Mouse (Mus musculus) MEL (cell line): ENCODE data around the gene Zmiz1. TPM values are rescaled to one million over a fixed set of nuclear protein-coding genes. Genes with fewer than 3 reads are reported as not detected.

Source experiments
- DNase-seq: peaks from one replicate; pipeline ENCODE4 v3.0.0; 2011; ENCODE audit warnings: low read depth, low spot score
- H3K27ac ChIP-seq: 2 replicates; pipeline ENCODE4 v1.5.1; 2012; ENCODE audit warnings: low read depth, mild to moderate bottlenecking, control low read depth, low read length, moderate library complexity; ENCODE audit not compliant: control insufficient read depth
- H3K27me3 ChIP-seq, 2 experiments: fragments of 150-350 bp in 1 of 2; sonication (generic) in 1 of 2; 2 replicates each; pipeline ENCODE4 v1.6.1; 2012; ENCODE audit warnings: low read length in 2 of 2, mild to moderate bottlenecking in 2 of 2, improper control_type of control experiment in 1 of 2, moderate library complexity in 1 of 2; ENCODE audit not compliant: insufficient read depth in 2 of 2, control insufficient read depth in 1 of 2
- H3K36me3 ChIP-seq, 2 experiments: 2 replicates each; pipeline ENCODE4 v1.6.1; 2012 to 2014; ENCODE audit warnings: low read length in 2 of 2, improper control_type of control experiment in 1 of 2, inconsistent platforms in 1 of 2, mild to moderate bottlenecking in 1 of 2; ENCODE audit not compliant: insufficient read depth in 2 of 2, control insufficient read depth in 1 of 2
- H3K4me1 ChIP-seq, 2 experiments: fragments of 150-350 bp in 1 of 2; sonication (generic) in 1 of 2; 2 replicates each; pipeline ENCODE4 v1.6.1; 2012; ENCODE audit warnings: low read length in 2 of 2, improper control_type of control experiment in 1 of 2, mild to moderate bottlenecking in 1 of 2; ENCODE audit not compliant: insufficient read depth in 2 of 2, control insufficient read depth in 1 of 2
- H3K4me3 ChIP-seq, 2 experiments: fragments of 150-350 bp in 1 of 2; sonication (generic) in 1 of 2; 2 replicates each; pipeline ENCODE4 v1.5.1; 2012; ENCODE audit warnings: low read depth in 2 of 2, low read length in 2 of 2, mild to moderate bottlenecking in 2 of 2, moderate library complexity in 2 of 2, control low read depth in 1 of 2, improper control_type of control experiment in 1 of 2; ENCODE audit not compliant: control insufficient read depth in 1 of 2, insufficient read depth in 1 of 2
- H3K79me2 ChIP-seq: 2 replicates; pipeline ENCODE4 v1.6.1; 2012; ENCODE audit warnings: mild to moderate bottlenecking, low read length, moderate library complexity; ENCODE audit not compliant: control insufficient read depth, poor library complexity, insufficient read depth
- H3K9ac ChIP-seq: 2 replicates; pipeline ENCODE4 v1.6.1; 2012; ENCODE audit warnings: low read depth, mild to moderate bottlenecking, control low read depth, low read length, moderate library complexity; ENCODE audit not compliant: control insufficient read depth, poor library complexity, severe bottlenecking
- H3K9me3 ChIP-seq: fragments of 150-350 bp; sonication (generic); replicated peaks from 2 replicates; pipeline ENCODE4 v1.6.1; 2012; ENCODE audit warnings: mild to moderate bottlenecking, low read length, improper control_type of control experiment, moderate library complexity; ENCODE audit not compliant: insufficient read depth
- CHD1 ChIP-seq: IDR thresholded peaks from 2 replicates; pipeline ENCODE4 v1.6.1; 2012; ENCODE audit warnings: low read depth, mild to moderate bottlenecking, inconsistent platforms, low read length, improper control_type of control experiment
- CHD2 ChIP-seq: IDR thresholded peaks from 2 replicates; pipeline ENCODE4 v1.6.1; 2011; ENCODE audit warnings: low read length, improper control_type of control experiment
- E2F4 ChIP-seq: IDR thresholded peaks from 2 replicates; pipeline ENCODE4 v1.6.1; 2011; ENCODE audit warnings: low read depth, low read length, improper control_type of control experiment, borderline replicate concordance
- EP300 ChIP-seq, 2 experiments: IDR thresholded peaks; 2 replicates each; pipeline ENCODE4 v1.6.1; 2011; ENCODE audit warnings: improper control_type of control experiment in 2 of 2, low read length in 2 of 2, low read depth in 1 of 2, mild to moderate bottlenecking in 1 of 2
- ETS1 ChIP-seq: IDR thresholded peaks from 2 replicates; pipeline ENCODE4 v1.6.1; 2012; ENCODE audit warnings: low read depth, mild to moderate bottlenecking, inconsistent platforms, low read length, improper control_type of control experiment, moderate library complexity
- GABPA ChIP-seq: IDR thresholded peaks from 2 replicates; pipeline ENCODE4 v1.6.1; 2012; ENCODE audit warnings: low read depth, mild to moderate bottlenecking, inconsistent platforms, low read length, improper control_type of control experiment, moderate library complexity
- GATA1 ChIP-seq: IDR thresholded peaks from 2 replicates; pipeline ENCODE4 v1.6.1; 2011; ENCODE audit warnings: low read depth, low read length, improper control_type of control experiment
- HCFC1 ChIP-seq: IDR thresholded peaks from 2 replicates; pipeline ENCODE4 v1.6.1; 2012; ENCODE audit warnings: low read depth, mild to moderate bottlenecking, inconsistent platforms, low read length, improper control_type of control experiment, moderate library complexity
- KAT2A ChIP-seq: conservative IDR thresholded peaks from 2 replicates; pipeline ENCODE4 v1.6.1; 2012; ENCODE audit warnings: low read depth, low read length, improper control_type of control experiment, inconsistent platforms
- MAX ChIP-seq: IDR thresholded peaks from 2 replicates; pipeline ENCODE4 v1.6.1; 2011; ENCODE audit warnings: low read length, improper control_type of control experiment
- MEF2A ChIP-seq: IDR thresholded peaks from 2 replicates; pipeline ENCODE4 v1.6.1; 2014; ENCODE audit warnings: low read depth, mild to moderate bottlenecking, inconsistent platforms, low read length, improper control_type of control experiment; ENCODE audit not compliant: poor library complexity, insufficient replicate concordance, severe bottlenecking; ENCODE audit errors: extremely low read depth
- NELFE ChIP-seq: IDR thresholded peaks from 2 replicates; pipeline ENCODE4 v1.6.1; 2011; ENCODE audit warnings: low read depth, low read length, improper control_type of control experiment
- NRF1 ChIP-seq: IDR thresholded peaks from 2 replicates; pipeline ENCODE4 v1.6.1; 2014; ENCODE audit warnings: low read depth, mild to moderate bottlenecking, inconsistent platforms, low read length, improper control_type of control experiment, moderate library complexity; ENCODE audit not compliant: poor library complexity, insufficient read depth, severe bottlenecking
- POLR2A ChIP-seq, 2 experiments: IDR thresholded peaks; 2 replicates each; pipeline ENCODE4 v1.6.1; 2011 to 2012; ENCODE audit warnings: low read length in 2 of 2, mild to moderate bottlenecking in 2 of 2, control low read depth in 1 of 2, improper control_type of control experiment in 1 of 2, low read depth in 1 of 2, moderate library complexity in 1 of 2; ENCODE audit not compliant: control insufficient read depth in 1 of 2, insufficient read depth in 1 of 2, poor library complexity in 1 of 2
- POLR2AphosphoS2 ChIP-seq: IDR thresholded peaks from 2 replicates; pipeline ENCODE4 v1.6.1; 2011; ENCODE audit warnings: low read length, improper control_type of control experiment
- POLR2AphosphoS5 ChIP-seq: IDR thresholded peaks from 2 replicates; pipeline ENCODE4 v1.6.1; 2012; ENCODE audit warnings: low read depth, borderline replicate concordance, mild to moderate bottlenecking, inconsistent platforms, low read length, moderate library complexity, mixed read lengths
- RAD21 ChIP-seq: IDR thresholded peaks from 2 replicates; pipeline ENCODE4 v1.6.1; 2011; ENCODE audit warnings: mild to moderate bottlenecking, low read depth, low read length, improper control_type of control experiment
- RCOR1 ChIP-seq: IDR thresholded peaks from 2 replicates; pipeline ENCODE4 v1.6.1; 2012; ENCODE audit warnings: low read depth, mild to moderate bottlenecking, inconsistent platforms, low read length, improper control_type of control experiment
- SIN3A ChIP-seq: IDR thresholded peaks from 2 replicates; pipeline ENCODE4 v1.6.1; 2012; ENCODE audit warnings: low read length, improper control_type of control experiment, inconsistent platforms
- SMC3 ChIP-seq: IDR thresholded peaks from 2 replicates; pipeline ENCODE4 v1.6.1; 2011; ENCODE audit warnings: low read depth, low read length, improper control_type of control experiment
- TBP ChIP-seq: IDR thresholded peaks from 2 replicates; pipeline ENCODE4 v1.8.0; 2011; ENCODE audit warnings: low read depth, low read length, improper control_type of control experiment
- USF1 ChIP-seq: IDR thresholded peaks from 2 replicates; pipeline ENCODE4 v1.6.1; 2014; ENCODE audit warnings: low read depth, mild to moderate bottlenecking, inconsistent platforms, low read length, improper control_type of control experiment, moderate library complexity
- ZNF384 ChIP-seq: IDR thresholded peaks from 2 replicates; pipeline ENCODE4 v1.6.1; 2012; ENCODE audit warnings: low read depth, mild to moderate bottlenecking, inconsistent platforms, low read length, improper control_type of control experiment
- polyA plus RNA-seq, 2 experiments: library from polyadenylated mRNA; stranded (reverse) in 1 of 2; unstranded in 1 of 2; fragments of >175 nt in 1 of 2; fragments of >200 nt in 1 of 2; gene quantifications; 2 replicates each; pipeline versions ENCODE4 v1.2.1 to v1.2.4; 2012; ENCODE audit warnings: low replicate concordance in 2 of 2, low read depth in 1 of 2; ENCODE audit not compliant: insufficient read length in 2 of 2, insufficient read depth in 1 of 2, missing spikeins in 1 of 2
- total RNA-seq: library from RNA; depleted of rRNA; stranded (reverse); fragments of 300-350 nt; gene quantifications from 2 replicates; pipeline ENCODE4 v1.2.3, GENCODE M21; 2012

The Zmiz1 gene
- total and polyA plus RNA-seq, 3 experiments = 2.7 to 19.9 TPM; not detected in 1

DNA sequence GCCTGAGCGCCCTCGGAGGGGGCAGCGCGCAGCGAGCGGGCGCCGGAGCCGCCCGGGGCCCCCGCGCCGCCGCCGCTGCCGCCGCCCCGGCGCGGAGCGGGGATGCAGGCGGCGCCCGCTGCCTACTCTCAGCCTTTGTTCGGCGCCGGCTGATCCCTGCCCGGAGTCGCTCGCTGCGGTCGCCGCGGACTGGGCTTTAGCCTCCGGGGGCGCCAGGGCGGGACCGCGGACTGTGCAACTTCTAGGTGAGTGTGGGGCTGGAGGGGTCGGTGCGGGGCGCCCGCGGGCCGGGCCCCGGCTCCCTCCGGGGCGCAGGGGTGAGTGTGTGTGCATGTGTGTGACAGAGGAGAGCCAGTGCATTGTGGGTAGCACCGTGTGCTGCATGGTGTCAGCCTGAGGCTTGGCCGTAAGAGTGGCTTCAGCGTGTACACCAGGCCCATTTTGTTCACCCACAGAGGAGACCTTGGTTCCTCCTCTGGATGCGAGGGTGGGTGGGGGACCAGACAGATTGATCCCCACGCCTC lies 149.0 kb downstream of the Zmiz1 start:
- no peaks in the 10 kb centered on the region for H3K27me3 ChIP-seq
- no peak for DNase-seq
- H3K79me2 ChIP-seq = no peaks in the 10 kb centered on the region
- no peak overlapping the region for H3K4me3 ChIP-seq
- TF ChIP-seq GATA1 (no peak), KAT2A (no peak), CHD1 (no peak), ZNF384 (no peak), RAD21 (no peak), SMC3 (no peak), POLR2AphosphoS2 (no peak), MEF2A (no peak), POLR2A (IDR thresholded peaks at IDR 0.05; ENCODE audit: control insufficient read depth in 1 of 2, insufficient read depth in 1 of 2, low read depth in 1 of 2, low read length in 2 of 2, poor library complexity in 1 of 2) (no peak), TBP (no peak), SIN3A (no peak), USF1 (no peak), NRF1 (no peak), EP300 (IDR thresholded peaks at IDR 0.05; ENCODE audit: low read depth in 1 of 2, low read length in 2 of 2) (no peak), CHD2 (no peak), POLR2AphosphoS5 (no peak), RCOR1 (no peak), ETS1 (no peak)
- TF ChIP-seq, all 39 proteins: peak for 0
- Histone ChIP-seq H3K9me3 (no peaks in the 10 kb centered on the region), H3K27ac (no peak overlapping the region), H3K9ac (no peak overlapping the region), H3K36me3 (no peaks in the 10 kb centered on the region), H3K4me1 (no peaks in the 10 kb centered on the region)

DNA sequence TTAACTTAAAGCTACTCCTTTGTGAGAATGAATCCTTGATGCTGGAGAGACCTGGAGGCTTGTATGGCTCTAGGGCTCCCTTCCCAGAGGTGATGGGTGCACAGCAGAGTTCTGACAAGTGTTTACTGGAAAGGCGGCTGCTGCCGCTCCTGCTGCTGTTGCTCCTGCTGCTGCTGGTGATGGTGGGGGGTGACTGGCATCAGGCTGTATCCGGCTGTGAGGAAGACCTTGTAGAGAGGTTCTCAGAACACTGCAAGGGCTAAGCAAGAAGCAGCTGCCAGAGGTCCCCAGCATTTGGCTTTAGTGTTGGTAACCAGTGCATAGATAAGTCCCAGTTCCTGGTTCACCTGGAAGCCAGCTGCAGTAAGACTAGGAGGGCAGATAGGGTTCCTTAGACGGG lies 149.6 kb downstream of the Zmiz1 start:
- Histone ChIP-seq H3K4me1 (no peaks in the 10 kb centered on the region), H3K9me3 (no peaks in the 10 kb centered on the region), H3K9ac (no peak overlapping the region)
- DNase-seq = no peak
- TF ChIP-seq USF1 (no peak), NELFE (no peak), HCFC1 (no peak), MAX (no peak), ETS1 (no peak), GABPA (no peak), SMC3 (no peak), ZNF384 (no peak), E2F4 (no peak)
- TF ChIP-seq, all 39 proteins: peak for 0
- Histone ChIP-seq H3K4me3 (no peak overlapping the region), H3K27ac (no peak overlapping the region), H3K27me3 (no peaks in the 10 kb centered on the region), H3K36me3 (no peaks in the 10 kb centered on the region), H3K79me2 (no peaks in the 10 kb centered on the region)
